ENCODE assay signal across 31 mouse cellular contexts in genomic region chrX:73333548-73333947, GRCm38 (mm10). TPM values are rescaled to one million over a fixed set of nuclear protein-coding genes. Genes with fewer than 3 reads are reported as not detected.
DNase-seq lines count a peak whose midpoint lies in the region; ATAC-seq and TF ChIP-seq lines count a peak whose summit lies in the region.
"Had no signal": no experiment of that assay in that cellular context is flagged by ENCODE, and none has a peak within 500 bp of the region (broad histone marks: within the 10 kb centered on the region; RNA-seq: fewer than 3 reads in every experiment).

No protein-coding gene starts in this region.

- H3K4me3 ChIP-seq in forebrain, postnatal 0 days (ENCODE audit: low read depth, low read length) = no peak overlapping the region
- no peak overlapping the region for H3K4me3 ChIP-seq in forebrain, embryonic 13.5 days
- no peak overlapping the region for H3K4me3 ChIP-seq in limb, embryonic 14.5 days (replicated peaks; ENCODE audit: low read length)
- H3K4me3 ChIP-seq in limb, embryonic 10.5 days = no peak overlapping the region
- H3K4me3 ChIP-seq in midbrain, postnatal 0 days (ENCODE audit: low read depth, low read length) = no peak overlapping the region
- no peak overlapping the region for H3K4me3 ChIP-seq in midbrain, embryonic 10.5 days
- H3K4me3 ChIP-seq: embryonic facial prominence, embryonic 13.5 days; embryonic facial prominence, embryonic 15.5 days; erythroblast, embryonic 14.5 days; forebrain, embryonic 10.5 days; forebrain, embryonic 12.5 days; forebrain, embryonic 15.5 days had no signal

- TF ChIP-seq POLR2A in limb, embryonic 14.5 days (IDR thresholded peaks at IDR 0.05; ENCODE audit: borderline replicate concordance, extremely low read depth, insufficient read depth, insufficient read length) = no peak

- no peaks in the 10 kb centered on the region for H3K4me1 ChIP-seq in forebrain, postnatal 0 days (ENCODE audit: insufficient read depth)
- H3K4me1 ChIP-seq in forebrain, embryonic 13.5 days = no peaks in the 10 kb centered on the region
- H3K4me1 ChIP-seq in limb, embryonic 14.5 days (ENCODE audit: control insufficient read depth, insufficient read depth, low read length) = no peaks in the 10 kb centered on the region
- no peaks in the 10 kb centered on the region for H3K4me1 ChIP-seq in limb, embryonic 10.5 days
- no peaks in the 10 kb centered on the region for H3K4me1 ChIP-seq in midbrain, postnatal 0 days (ENCODE audit: insufficient read depth, low read length)
- no peaks in the 10 kb centered on the region for H3K4me1 ChIP-seq in midbrain, embryonic 10.5 days
- H3K4me1 ChIP-seq: embryonic facial prominence, embryonic 13.5 days; embryonic facial prominence, embryonic 15.5 days; forebrain, embryonic 10.5 days; forebrain, embryonic 12.5 days; forebrain, embryonic 15.5 days had no signal

- H3K9ac ChIP-seq in forebrain, postnatal 0 days = no peak overlapping the region
- no peak overlapping the region for H3K9ac ChIP-seq in forebrain, embryonic 13.5 days
- no peak overlapping the region for H3K9ac ChIP-seq in limb, embryonic 14.5 days (ENCODE audit: low read depth, low read length, severe bottlenecking)
- H3K9ac ChIP-seq in midbrain, postnatal 0 days (replicated peaks; ENCODE audit: low read length, poor library complexity, severe bottlenecking) = no peak overlapping the region
- H3K9ac ChIP-seq: embryonic facial prominence, embryonic 13.5 days; embryonic facial prominence, embryonic 15.5 days; forebrain, embryonic 12.5 days; forebrain, embryonic 15.5 days had no signal

- no peaks in the 10 kb centered on the region for H3K36me3 ChIP-seq in forebrain, postnatal 0 days (ENCODE audit: insufficient read depth)
- H3K36me3 ChIP-seq in forebrain, embryonic 13.5 days (ENCODE audit: poor library complexity, severe bottlenecking) = no peaks in the 10 kb centered on the region
- no peaks in the 10 kb centered on the region for H3K36me3 ChIP-seq in limb, embryonic 14.5 days (ENCODE audit: control insufficient read depth, insufficient read depth, low read length)
- H3K36me3 ChIP-seq in limb, embryonic 10.5 days = no peaks in the 10 kb centered on the region
- no peaks in the 10 kb centered on the region for H3K36me3 ChIP-seq in midbrain, postnatal 0 days (ENCODE audit: insufficient read depth, low read length)
- H3K36me3 ChIP-seq in midbrain, embryonic 10.5 days = no peaks in the 10 kb centered on the region
- H3K36me3 ChIP-seq: embryonic facial prominence, embryonic 13.5 days; embryonic facial prominence, embryonic 15.5 days; forebrain, embryonic 10.5 days; forebrain, embryonic 12.5 days; forebrain, embryonic 15.5 days; G1E had no signal

- peak; percentile 72 for ATAC-seq in forebrain, postnatal 0 days
- ATAC-seq in forebrain, embryonic 13.5 days = no peak
- no peak for ATAC-seq in limb, embryonic 14.5 days (ENCODE audit: low FRiP score, low read depth)
- no peak for ATAC-seq in midbrain, postnatal 0 days (ENCODE audit: low FRiP score)
- ATAC-seq: activated CD4-positive, CD25-positive, alpha-beta regulatory T cell, adult 4 months; CD4-positive, CD25-positive, alpha-beta regulatory T cell, adult 4 months; forebrain, embryonic 15.5 days; Patski had no signal

- DNase-seq in forebrain, postnatal 0 days = no peak
- DNase-seq in limb, embryonic 14.5 days (ENCODE audit: low spot score) = peak; percentile 13
- DNase-seq in limb, embryonic 10.5 days (ENCODE audit: low spot score) = no peak
- DNase-seq in midbrain, postnatal 0 days (ENCODE audit: low spot score) = peak; percentile 8
- no peak for DNase-seq in midbrain, embryonic 10.5 days (ENCODE audit: low spot score)
- DNase-seq: adrenal gland, adult 8-10 months; adrenal gland, postnatal 14 days; adrenal gland, postnatal 36 days; B cell, adult 2 months; cerebellum, adult 11 months; cerebellum, adult 18-20 months; cerebellum, adult 8-10 months; cerebellum, adult 9-11 months; cerebellum, postnatal 14 days; cerebellum, postnatal 36 days; embryo, embryonic 11 days had no signal

- H3K4me2 ChIP-seq in forebrain, postnatal 0 days (ENCODE audit: low read depth) = no peak overlapping the region
- H3K4me2 ChIP-seq in forebrain, embryonic 13.5 days = no peak overlapping the region
- H3K4me2 ChIP-seq in limb, embryonic 14.5 days (replicated peaks; ENCODE audit: low read depth, low read length, severe bottlenecking) = no peak overlapping the region
- no peak overlapping the region for H3K4me2 ChIP-seq in midbrain, postnatal 0 days (ENCODE audit: low read depth, low read length, poor library complexity, severe bottlenecking)
- H3K4me2 ChIP-seq: embryonic facial prominence, embryonic 13.5 days; embryonic facial prominence, embryonic 15.5 days; forebrain, embryonic 12.5 days; forebrain, embryonic 15.5 days had no signal

- no peak overlapping the region for H3K27ac ChIP-seq in forebrain, postnatal 0 days (ENCODE audit: low read depth, low read length)
- no peak overlapping the region for H3K27ac ChIP-seq in forebrain, embryonic 13.5 days
- no peak overlapping the region for H3K27ac ChIP-seq in limb, embryonic 14.5 days (replicated peaks; ENCODE audit: low read depth, low read length)
- H3K27ac ChIP-seq in limb, embryonic 10.5 days = no peak overlapping the region
- 0 out of 2 replicates have a peak overlapping the region, but pooled peaks have one; percentile 7 for H3K27ac ChIP-seq in midbrain, postnatal 0 days (ENCODE audit: low read depth, low read length)
- no peak overlapping the region for H3K27ac ChIP-seq in midbrain, embryonic 10.5 days (replicated peaks)
- H3K27ac ChIP-seq: embryonic facial prominence, embryonic 13.5 days; embryonic facial prominence, embryonic 15.5 days; forebrain, embryonic 10.5 days; forebrain, embryonic 12.5 days; forebrain, embryonic 15.5 days had no signal

- H3K27me3 ChIP-seq in forebrain, postnatal 0 days (ENCODE audit: insufficient read depth, low read length) = no peaks in the 10 kb centered on the region
- no peaks in the 10 kb centered on the region for H3K27me3 ChIP-seq in forebrain, embryonic 13.5 days
- H3K27me3 ChIP-seq in limb, embryonic 14.5 days (ENCODE audit: control insufficient read depth, insufficient read depth, low read length) = no peaks in the 10 kb centered on the region
- H3K27me3 ChIP-seq in limb, embryonic 10.5 days (ENCODE audit: low read depth, poor library complexity, severe bottlenecking) = peaks cover 60% of the 10 kb centered on the region
- H3K27me3 ChIP-seq in midbrain, postnatal 0 days (ENCODE audit: insufficient read depth, low read length) = no peaks in the 10 kb centered on the region
- H3K27me3 ChIP-seq in midbrain, embryonic 10.5 days (ENCODE audit: low read depth, poor library complexity, severe bottlenecking) = peaks cover 22% of the 10 kb centered on the region
- H3K27me3 ChIP-seq: CH12.LX; forebrain, embryonic 15.5 days had no signal

- H3K9me3 ChIP-seq in forebrain, postnatal 0 days (ENCODE audit: low read length) = no peaks in the 10 kb centered on the region
- no peaks in the 10 kb centered on the region for H3K9me3 ChIP-seq in forebrain, embryonic 13.5 days (replicated peaks)
- H3K9me3 ChIP-seq in limb, embryonic 14.5 days (ENCODE audit: control insufficient read depth, low read length) = no peaks in the 10 kb centered on the region
- no peaks in the 10 kb centered on the region for H3K9me3 ChIP-seq in limb, embryonic 10.5 days (replicated peaks)
- no peaks in the 10 kb centered on the region for H3K9me3 ChIP-seq in midbrain, postnatal 0 days (ENCODE audit: low read length)
- no peaks in the 10 kb centered on the region for H3K9me3 ChIP-seq in midbrain, embryonic 10.5 days (replicated peaks)
- H3K9me3 ChIP-seq: embryonic facial prominence, embryonic 13.5 days; embryonic facial prominence, embryonic 15.5 days; forebrain, embryonic 10.5 days; forebrain, embryonic 12.5 days; forebrain, embryonic 15.5 days; G1E had no signal

- TF ChIP-seq CTCF in forebrain, postnatal 0 days (IDR thresholded peaks at IDR 0.05; ENCODE audit: low read depth) = no peak
- no peak for TF ChIP-seq CTCF in midbrain, postnatal 0 days (IDR thresholded peaks at IDR 0.05)

RNA-seq across cellular contexts. Expression of gene Gm45015, which starts 3.1 kb away (rescaled TPM):
- not detected in 2 replicates for total RNA-seq in forebrain, postnatal 0 days (2014; rRNA removed)
- not detected in 2 replicates for polyA plus RNA-seq in forebrain, postnatal 0 days (2015; fragmentation: Nextera tagmentation; extraction: Ambion mirVana)
- not detected in 2 replicates for polyA plus RNA-seq in forebrain, embryonic 13.5 days (2015; fragmentation: Nextera tagmentation; extraction: Ambion mirVana)
- not detected in 2 replicates for polyA plus RNA-seq in limb, embryonic 14.5 days (2012; rRNA removed)
- polyA plus RNA-seq in limb, embryonic 14.5 days (2014; fragmentation: Nextera tagmentation; extraction: Ambion mirVana) = not detected in 2 replicates
- polyA plus RNA-seq in limb, embryonic 10.5 days (2016; fragmentation: Nextera tagmentation; extraction: Ambion mirVana) = not detected in 2 replicates
- total RNA-seq in midbrain, postnatal 0 days (2014; rRNA removed) = not detected in 2 replicates
- polyA plus RNA-seq in midbrain, postnatal 0 days (2015; fragmentation: Nextera tagmentation; extraction: Ambion mirVana) = not detected in 2 replicates
- not detected in 2 replicates for polyA plus RNA-seq in midbrain, embryonic 10.5 days (2016; fragmentation: Nextera tagmentation; extraction: Ambion mirVana)
- total RNA-seq: adrenal gland, adult 18-20 months; adrenal gland, adult 8-10 months; adrenal gland, postnatal 14 days; adrenal gland, postnatal 36 days; CH12.LX; common myeloid progenitor, adult 5-6 weeks; G1E had no signal
- polyA plus RNA-seq: activated CD4-positive, CD25-positive, alpha-beta regulatory T cell, adult 4 months; CD4-positive, CD25-positive, alpha-beta regulatory T cell, adult 4 months; embryonic facial prominence, embryonic 11.5 days; embryonic facial prominence, embryonic 13.5 days; embryonic facial prominence, embryonic 15.5 days; erythroblast, embryonic 14.5 days; forebrain, embryonic 10.5 days; forebrain, embryonic 12.5 days; forebrain, embryonic 15.5 days; G1E; Patski had no signal

RNA-seq across cellular contexts. Expression of gene Zfp275, which starts 8.9 kb away (rescaled TPM):
- 24.6 and 32.3 TPM in 2 replicates for total RNA-seq in forebrain, postnatal 0 days (2014; rRNA removed)
- 3.7 and 5.2 TPM in 2 replicates for polyA plus RNA-seq in forebrain, postnatal 0 days (2015; fragmentation: Nextera tagmentation; extraction: Ambion mirVana)
- polyA plus RNA-seq in forebrain, embryonic 13.5 days (2015; fragmentation: Nextera tagmentation; extraction: Ambion mirVana) = 10.6 and 12.7 TPM in 2 replicates
- polyA plus RNA-seq in limb, embryonic 14.5 days (2012; rRNA removed) = 38.1 and 48.7 TPM in 2 replicates
- polyA plus RNA-seq in limb, embryonic 14.5 days (2014; fragmentation: Nextera tagmentation; extraction: Ambion mirVana) = 24.0 and 25.7 TPM in 2 replicates
- 19.9 and 22.6 TPM in 2 replicates for polyA plus RNA-seq in limb, embryonic 10.5 days (2016; fragmentation: Nextera tagmentation; extraction: Ambion mirVana)
- total RNA-seq in midbrain, postnatal 0 days (2014; rRNA removed) = 28.2 and 29.9 TPM in 2 replicates
- 5.2 and 5.7 TPM in 2 replicates for polyA plus RNA-seq in midbrain, postnatal 0 days (2015; fragmentation: Nextera tagmentation; extraction: Ambion mirVana)
- 15.3 and 16.3 TPM in 2 replicates for polyA plus RNA-seq in midbrain, embryonic 10.5 days (2016; fragmentation: Nextera tagmentation; extraction: Ambion mirVana)

RNA-seq across cellular contexts. Expression of gene Xlr5a, which starts 40.8 kb away (rescaled TPM):
- total RNA-seq in forebrain, postnatal 0 days (2014; rRNA removed) = not detected in 2 replicates
- not detected in 2 replicates for polyA plus RNA-seq in forebrain, postnatal 0 days (2015; fragmentation: Nextera tagmentation; extraction: Ambion mirVana)
- not detected in 2 replicates for polyA plus RNA-seq in forebrain, embryonic 13.5 days (2015; fragmentation: Nextera tagmentation; extraction: Ambion mirVana)
- polyA plus RNA-seq in limb, embryonic 14.5 days (2012; rRNA removed) = 0.06 TPM in 1 of 2 replicates, not detected in the other
- polyA plus RNA-seq in limb, embryonic 14.5 days (2014; fragmentation: Nextera tagmentation; extraction: Ambion mirVana) = 0.12 TPM in 1 of 2 replicates, not detected in the other
- not detected in 2 replicates for polyA plus RNA-seq in limb, embryonic 10.5 days (2016; fragmentation: Nextera tagmentation; extraction: Ambion mirVana)
- total RNA-seq in midbrain, postnatal 0 days (2014; rRNA removed) = not detected in 2 replicates
- not detected in 2 replicates for polyA plus RNA-seq in midbrain, postnatal 0 days (2015; fragmentation: Nextera tagmentation; extraction: Ambion mirVana)
- polyA plus RNA-seq in midbrain, embryonic 10.5 days (2016; fragmentation: Nextera tagmentation; extraction: Ambion mirVana) = not detected in 2 replicates
- total RNA-seq: adrenal gland, adult 8-10 months; adrenal gland, postnatal 14 days; adrenal gland, postnatal 36 days; common myeloid progenitor, adult 5-6 weeks; G1E had no signal
- polyA plus RNA-seq: activated CD4-positive, CD25-positive, alpha-beta regulatory T cell, adult 4 months; CD4-positive, CD25-positive, alpha-beta regulatory T cell, adult 4 months; embryonic facial prominence, embryonic 11.5 days; embryonic facial prominence, embryonic 13.5 days; embryonic facial prominence, embryonic 15.5 days; erythroblast, embryonic 14.5 days; forebrain, embryonic 10.5 days; forebrain, embryonic 12.5 days; forebrain, embryonic 15.5 days; G1E; Patski had no signal

RNA-seq across cellular contexts. Expression of gene Xlr5c, which starts 40.8 kb away (rescaled TPM):
- total RNA-seq in forebrain, postnatal 0 days (2014; rRNA removed) = not detected in 2 replicates
- not detected in 2 replicates for polyA plus RNA-seq in forebrain, postnatal 0 days (2015; fragmentation: Nextera tagmentation; extraction: Ambion mirVana)
- not detected in 2 replicates for polyA plus RNA-seq in forebrain, embryonic 13.5 days (2015; fragmentation: Nextera tagmentation; extraction: Ambion mirVana)
- not detected in 2 replicates for polyA plus RNA-seq in limb, embryonic 14.5 days (2012; rRNA removed)
- not detected in 2 replicates for polyA plus RNA-seq in limb, embryonic 14.5 days (2014; fragmentation: Nextera tagmentation; extraction: Ambion mirVana)
- not detected in 2 replicates for polyA plus RNA-seq in limb, embryonic 10.5 days (2016; fragmentation: Nextera tagmentation; extraction: Ambion mirVana)
- total RNA-seq in midbrain, postnatal 0 days (2014; rRNA removed) = not detected in 2 replicates
- not detected in 2 replicates for polyA plus RNA-seq in midbrain, postnatal 0 days (2015; fragmentation: Nextera tagmentation; extraction: Ambion mirVana)
- polyA plus RNA-seq in midbrain, embryonic 10.5 days (2016; fragmentation: Nextera tagmentation; extraction: Ambion mirVana) = not detected in 2 replicates
- total RNA-seq: adrenal gland, adult 18-20 months; adrenal gland, adult 8-10 months; adrenal gland, postnatal 36 days; common myeloid progenitor, adult 5-6 weeks had no signal
- polyA plus RNA-seq: activated CD4-positive, CD25-positive, alpha-beta regulatory T cell, adult 4 months; embryonic facial prominence, embryonic 11.5 days; embryonic facial prominence, embryonic 13.5 days; embryonic facial prominence, embryonic 15.5 days; erythroblast, embryonic 14.5 days; forebrain, embryonic 10.5 days; forebrain, embryonic 12.5 days; forebrain, embryonic 15.5 days; G1E; Patski had no signal

Comparison
In these comparisons a context has a peak if more than half of its experiments do, and no peak if none do; other contexts are left out.
1. DNase-seq: peak in limb, embryonic 14.5 days (single experiment) and midbrain, postnatal 0 days (single experiment); none in forebrain, postnatal 0 days (single experiment), limb, embryonic 10.5 days (single experiment) and midbrain, embryonic 10.5 days (single experiment).